Mouse (Mus musculus) myocyte (in vitro differentiated cells): ENCODE results near the gene Polr3gl. TPM values are rescaled to one million over a fixed set of nuclear protein-coding genes. Genes with fewer than 3 reads are reported as not detected.

ENCODE experiments used
- H3K27me3 ChIP-seq: one replicate; pipeline ENCODE4 v1.6.1; 2011; ENCODE audit not compliant: control insufficient read depth, insufficient read depth, insufficient read length
- H3K36me3 ChIP-seq: one replicate; pipeline ENCODE4 v1.6.1; 2011; ENCODE audit not compliant: control insufficient read depth, insufficient read depth
- H3K4me2 ChIP-seq: one replicate; pipeline ENCODE4 v1.6.1; 2011; ENCODE audit warnings: low read depth, control low read depth
- H3K4me3 ChIP-seq: one replicate; pipeline ENCODE4 v1.5.1; 2011; ENCODE audit warnings: mild to moderate bottlenecking, control low read depth, moderate library complexity
- H3K79me2 ChIP-seq: one replicate; pipeline ENCODE4 v1.6.1; 2011; ENCODE audit not compliant: control insufficient read depth, insufficient read depth
- H3ac ChIP-seq: one replicate; pipeline ENCODE4 v1.6.1; 2011; ENCODE audit not compliant: control insufficient read depth, insufficient read length
- CEBPB ChIP-seq: IDR thresholded peaks from 2 replicates; pipeline ENCODE4 v1.6.1; 2011; ENCODE audit warnings: mild to moderate bottlenecking, moderate library complexity; ENCODE audit not compliant: poor library complexity, insufficient read depth, severe bottlenecking
- E2F4 ChIP-seq: IDR thresholded peaks from one replicate; pipeline ENCODE4 v1.6.1; 2011; ENCODE audit warnings: mild to moderate bottlenecking, control low read depth, moderate library complexity; ENCODE audit not compliant: insufficient read depth
- MAX ChIP-seq: IDR thresholded peaks from one replicate; pipeline ENCODE4 v1.6.1; 2011; ENCODE audit warnings: low read depth, mild to moderate bottlenecking, control low read depth
- MYOD1 ChIP-seq, 3 experiments: IDR thresholded peaks; one replicate each; pipeline ENCODE4 v1.6.1; 2011; ENCODE audit warnings: control low read depth in 2 of 3, low read depth in 2 of 3, mild to moderate bottlenecking in 2 of 3, moderate library complexity in 1 of 3; ENCODE audit not compliant: insufficient read length in 2 of 3, control insufficient read depth in 1 of 3
- MYOG ChIP-seq, 3 experiments: IDR thresholded peaks; one replicate each; pipeline ENCODE4 v1.6.1; 2011; ENCODE audit warnings: control low read depth in 2 of 3, low read depth in 2 of 3, mild to moderate bottlenecking in 2 of 3; ENCODE audit not compliant: insufficient read length in 2 of 3, control insufficient read depth in 1 of 3, insufficient read depth in 1 of 3
- POLR2A ChIP-seq: IDR thresholded peaks from one replicate; pipeline ENCODE4 v1.6.1; 2011; ENCODE audit warnings: low read depth, mild to moderate bottlenecking, control low read depth, moderate library complexity; ENCODE audit not compliant: insufficient read length
- POLR2AphosphoS2 ChIP-seq: IDR thresholded peaks from one replicate; pipeline ENCODE4 v1.6.1; 2011; ENCODE audit warnings: low read depth, control low read depth; ENCODE audit not compliant: insufficient read length
- REST ChIP-seq: IDR thresholded peaks from one replicate; pipeline ENCODE4 v1.6.1; 2011; ENCODE audit warnings: mild to moderate bottlenecking, control low read depth, moderate library complexity; ENCODE audit not compliant: insufficient read depth, insufficient read length
- SRF ChIP-seq: IDR thresholded peaks from one replicate; pipeline ENCODE4 v1.6.1; 2011; ENCODE audit warnings: low read depth; ENCODE audit not compliant: control insufficient read depth, insufficient read length
- TCF12 ChIP-seq: IDR thresholded peaks from one replicate; pipeline ENCODE4 v1.6.1; 2011; ENCODE audit warnings: mild to moderate bottlenecking, control low read depth; ENCODE audit not compliant: poor library complexity, insufficient read depth, severe bottlenecking
- TCF3 ChIP-seq: IDR thresholded peaks from one replicate; pipeline ENCODE4 v1.6.1; 2011; ENCODE audit warnings: low read depth, control low read depth; ENCODE audit not compliant: insufficient read length
- USF1 ChIP-seq: IDR thresholded peaks from one replicate; pipeline ENCODE4 v1.6.1; 2011; ENCODE audit warnings: low read depth, mild to moderate bottlenecking, control low read depth, moderate library complexity
- polyA plus RNA-seq: library from polyadenylated mRNA; unstranded; fragments of >200 nt; fragmentation: generic; extraction: Trizol; gene quantifications from one replicate; pipeline ENCODE4 v1.2.1, GENCODE M21; 2012; ENCODE audit warnings: missing spikeins

The Polr3gl gene
- polyA plus RNA-seq, 1 experiment = 22.7 TPM

GRCm38 (mm10) chr3:96573611-96574511 lies 20.1 kb downstream of the Polr3gl start:
- TF ChIP-seq MYOD1 (IDR thresholded peaks at IDR 0.05; ENCODE audit: control insufficient read depth in 1 of 3, insufficient read length in 2 of 3, low read depth in 2 of 3) = no peak
- no peak for TF ChIP-seq USF1
- TF ChIP-seq REST = no peak
- no peak overlapping the region for H3K4me2 ChIP-seq
- no peak overlapping the region for H3K4me3 ChIP-seq

DNA sequence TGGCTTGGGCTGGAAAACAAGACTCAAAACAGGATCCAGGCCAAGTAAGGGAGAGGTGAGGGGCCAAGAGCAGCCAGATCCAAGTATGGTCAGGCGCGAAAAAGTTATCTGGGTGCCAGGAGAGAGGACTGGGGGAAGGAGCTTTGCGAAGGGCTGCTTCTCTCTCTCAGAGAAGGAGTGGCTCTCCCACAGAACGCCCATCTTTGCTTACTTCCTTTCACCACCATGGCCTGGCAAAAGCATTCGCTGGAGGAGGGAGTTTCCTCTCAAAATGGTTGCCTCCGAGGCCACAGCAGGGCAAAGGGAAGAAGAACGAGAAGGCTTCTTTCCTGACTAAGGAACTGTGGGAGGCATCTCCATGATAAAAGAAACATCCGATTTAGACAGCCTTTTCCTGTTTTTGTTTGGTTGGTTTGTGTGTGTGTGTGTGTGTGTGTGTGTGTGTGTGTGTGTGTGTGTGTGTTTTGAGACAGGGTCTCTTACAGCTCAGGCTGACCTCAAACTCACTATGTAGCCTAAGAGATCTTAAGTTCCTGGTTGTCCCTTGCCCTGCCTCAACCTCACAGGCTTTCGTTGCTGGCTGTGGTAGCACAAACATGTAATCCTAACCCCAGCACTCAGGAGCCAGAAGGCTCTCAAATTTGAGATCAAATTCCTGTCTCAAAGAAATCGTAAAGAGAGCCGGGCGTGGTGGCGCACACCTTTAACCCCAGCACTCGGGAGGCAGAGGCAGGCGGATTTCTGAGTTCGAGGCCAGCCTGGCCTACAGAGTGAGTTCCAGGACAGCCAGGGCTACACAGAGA lies 21.9 kb downstream of the Polr3gl start:
- no peaks in the 10 kb centered on the region for H3K27me3 ChIP-seq
- no peaks in the 10 kb centered on the region for H3K36me3 ChIP-seq
- no peak overlapping the region for H3ac ChIP-seq
- TF ChIP-seq TCF12 (no peak), POLR2AphosphoS2 (no peak), TCF3 (no peak), REST (no peak)
- H3K4me2 ChIP-seq = no peak overlapping the region
- no peaks in the 10 kb centered on the region for H3K79me2 ChIP-seq
- H3K4me3 ChIP-seq = no peak overlapping the region

More at GRCm38 (mm10) chr3:96573611-96574511, 20.1 kb downstream of the Polr3gl start:
- Histone ChIP-seq H3K79me2 (no peaks in the 10 kb centered on the region), H3ac (no peak overlapping the region), H3K27me3 (no peaks in the 10 kb centered on the region), H3K36me3 (no peaks in the 10 kb centered on the region)

GRCm38 (mm10) chr3:96571336-96571735 lies 22.6 kb downstream of the Polr3gl start:
- Histone ChIP-seq H3K27me3 (no peaks in the 10 kb centered on the region), H3ac (no peak overlapping the region), H3K4me2 (no peak overlapping the region), H3K36me3 (no peaks in the 10 kb centered on the region), H3K79me2 (no peaks in the 10 kb centered on the region), H3K4me3 (no peak overlapping the region)
- TF ChIP-seq SRF (no peak), CEBPB (no peak), POLR2A (no peak), E2F4 (no peak), MAX (no peak), POLR2AphosphoS2 (no peak), MYOG (IDR thresholded peaks at IDR 0.05; ENCODE audit: control insufficient read depth in 1 of 3, insufficient read depth in 1 of 3, insufficient read length in 2 of 3, low read depth in 2 of 3) (no peak), TCF3 (no peak)

DNA sequence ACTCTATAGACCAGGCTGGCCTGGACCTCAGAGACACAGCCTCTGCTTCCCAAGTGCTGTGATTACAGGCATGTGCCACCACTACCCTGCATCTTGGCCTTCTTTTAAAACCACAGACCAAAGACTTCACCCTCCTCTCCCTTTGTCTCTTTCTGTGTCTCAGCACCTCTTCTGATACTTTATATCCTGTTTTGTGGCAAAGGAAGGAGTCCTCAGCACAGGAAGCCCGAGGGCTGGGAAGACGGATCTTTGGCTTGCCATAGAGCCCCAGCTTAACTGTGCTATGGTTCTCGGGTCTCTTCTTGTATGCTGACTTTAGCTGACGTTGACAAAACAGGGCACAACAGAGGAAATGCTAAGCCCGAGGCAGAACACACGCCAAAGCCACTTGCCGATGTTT lies 23.3 kb downstream of the Polr3gl start:
- TF ChIP-seq USF1 (no peak), TCF12 (no peak), MYOG (IDR thresholded peaks at IDR 0.05; ENCODE audit: control insufficient read depth in 1 of 3, insufficient read depth in 1 of 3, insufficient read length in 2 of 3, low read depth in 2 of 3) (no peak), E2F4 (no peak), SRF (no peak), TCF3 (no peak), POLR2A (no peak), POLR2AphosphoS2 (no peak), CEBPB (no peak), MAX (no peak), MYOD1 (IDR thresholded peaks at IDR 0.05; ENCODE audit: control insufficient read depth in 1 of 3, insufficient read length in 2 of 3, low read depth in 2 of 3) (no peak), REST (no peak)
- H3K36me3 ChIP-seq = no peaks in the 10 kb centered on the region
- no peak overlapping the region for H3ac ChIP-seq

DNA sequence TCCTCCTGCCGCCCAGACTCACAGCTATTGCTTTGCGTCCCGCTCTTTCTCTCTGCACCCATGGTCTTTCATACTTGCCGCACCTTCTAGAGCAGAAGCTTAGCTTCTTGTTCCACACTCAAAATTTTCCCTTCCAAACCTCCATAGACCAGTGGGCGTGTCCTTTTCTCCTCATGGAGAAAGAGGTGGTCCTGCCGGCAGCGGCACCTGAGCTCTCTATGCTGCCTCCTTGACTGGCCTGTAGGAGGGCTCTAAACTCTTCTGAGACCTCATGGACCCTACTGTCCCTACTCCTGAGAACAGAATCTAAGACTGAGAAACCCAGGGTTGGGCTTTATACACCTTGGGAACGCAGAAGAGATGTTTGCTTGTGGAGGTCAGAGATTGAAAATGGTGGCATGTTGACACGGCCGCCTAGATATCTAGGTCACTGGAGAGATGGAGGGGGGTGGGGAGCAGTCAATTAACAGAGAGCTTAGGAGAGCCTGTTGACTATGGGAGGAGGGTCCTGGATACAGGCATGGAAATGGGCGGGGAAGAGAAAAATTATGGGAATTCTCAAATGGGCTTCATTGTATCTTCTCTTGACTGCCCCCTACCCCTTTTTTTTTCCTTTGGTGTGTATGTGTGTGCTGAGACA lies 23.9 kb downstream of the Polr3gl start:
- H3K79me2 ChIP-seq = no peaks in the 10 kb centered on the region
- no peak overlapping the region for H3K4me2 ChIP-seq
- no peak overlapping the region for H3ac ChIP-seq
- TF ChIP-seq REST = no peak
- no peak for TF ChIP-seq MYOD1 (IDR thresholded peaks at IDR 0.05; ENCODE audit: control insufficient read depth in 1 of 3, insufficient read length in 2 of 3, low read depth in 2 of 3)
- TF ChIP-seq TCF12 = no peak
- no peak for TF ChIP-seq POLR2A
- TF ChIP-seq SRF = no peak
- TF ChIP-seq CEBPB = no peak
- TF ChIP-seq USF1 = no peak
- TF ChIP-seq MYOG (IDR thresholded peaks at IDR 0.05; ENCODE audit: control insufficient read depth in 1 of 3, insufficient read depth in 1 of 3, insufficient read length in 2 of 3, low read depth in 2 of 3) = no peak
- no peak for TF ChIP-seq POLR2AphosphoS2
- TF ChIP-seq MAX = no peak
- no peak for TF ChIP-seq TCF3
- no peak for TF ChIP-seq E2F4
- H3K4me3 ChIP-seq = no peak overlapping the region
- no peaks in the 10 kb centered on the region for H3K27me3 ChIP-seq
- H3K36me3 ChIP-seq = no peaks in the 10 kb centered on the region

More for the DNA sequence above, 23.3 kb downstream of the Polr3gl start:
- no peaks in the 10 kb centered on the region for H3K27me3 ChIP-seq
- no peak overlapping the region for H3K4me3 ChIP-seq
- H3K4me2 ChIP-seq = no peak overlapping the region
- no peaks in the 10 kb centered on the region for H3K79me2 ChIP-seq
